Mouse (Mus musculus): Measurements from ENCODE around the gene Gm13212.
"Not testable (repeated sequence)": the region's sequence is repeated elsewhere in the genome, so short reads cannot be mapped to it uniquely, and the experiment has no call there.

Gm13212 gene

DNA sequence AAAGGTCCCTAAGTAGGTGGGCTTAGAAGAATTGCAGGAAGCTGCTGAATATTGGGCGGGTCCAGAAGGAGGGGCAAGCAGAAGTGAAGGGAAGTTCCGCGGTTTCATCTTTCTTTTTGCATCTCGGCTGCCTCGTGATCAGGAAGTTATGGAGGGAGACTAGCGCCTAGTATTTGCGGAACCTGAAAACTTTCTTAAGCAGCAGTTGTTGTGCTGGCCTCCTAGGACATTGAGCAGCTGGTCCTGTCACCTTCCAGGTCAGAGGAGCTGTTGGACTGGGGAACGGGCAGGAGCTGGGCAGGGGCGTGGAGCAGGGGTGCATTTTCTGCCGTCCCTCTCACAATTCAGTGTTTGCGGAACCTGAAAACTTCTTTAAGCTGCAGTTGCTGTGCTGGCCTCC lies at the start of gene Gm13212:
TSS of gene Gm13212 (plus strand) at position 89 of the 400 bp plus-strand sequence.
- DNase-seq (ENCODE audit: low spot score) = not testable (repeated sequence)

GRCm38 (mm10) chr4:145543861-145544260 lies 41.1 kb upstream of the Gm13212 start:
- not testable (repeated sequence) for DNase-seq (ENCODE audit: low spot score)

DNA sequence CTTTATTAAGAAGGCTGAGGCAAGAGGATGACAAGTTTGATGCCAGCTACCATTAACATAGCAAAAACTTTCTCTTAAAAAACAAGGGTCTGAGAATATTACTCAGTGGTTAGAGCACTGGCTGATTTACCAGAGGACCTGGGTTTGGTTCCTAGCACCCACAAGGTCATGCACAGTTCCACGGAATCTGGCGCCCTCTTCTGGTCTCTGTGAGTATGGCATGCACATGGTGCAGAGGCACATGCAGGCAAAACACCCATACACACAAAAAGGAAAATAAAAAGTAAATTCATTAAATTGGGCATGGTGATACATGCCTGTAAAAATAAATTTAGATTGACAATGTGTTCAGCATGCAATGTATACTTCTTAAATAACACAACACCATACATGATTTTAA lies 39.9 kb upstream of the Gm13212 start:
- DNase-seq (ENCODE audit: low spot score) = not testable (repeated sequence)

- DNase-seq (ENCODE audit: low spot score) = not testable (repeated sequence)
Observed at GRCm38 (mm10) chr4:145545734-145546349, 39.1 kb upstream of the Gm13212 start.

- not testable (repeated sequence) for DNase-seq (ENCODE audit: low spot score)
Observed at GRCm38 (mm10) chr4:145546477-145546876, 38.5 kb upstream of the Gm13212 start.

- DNase-seq (ENCODE audit: low spot score) = no peak
Observed at GRCm38 (mm10) chr4:145556680-145557079, 28.3 kb upstream of the Gm13212 start.

DNA sequence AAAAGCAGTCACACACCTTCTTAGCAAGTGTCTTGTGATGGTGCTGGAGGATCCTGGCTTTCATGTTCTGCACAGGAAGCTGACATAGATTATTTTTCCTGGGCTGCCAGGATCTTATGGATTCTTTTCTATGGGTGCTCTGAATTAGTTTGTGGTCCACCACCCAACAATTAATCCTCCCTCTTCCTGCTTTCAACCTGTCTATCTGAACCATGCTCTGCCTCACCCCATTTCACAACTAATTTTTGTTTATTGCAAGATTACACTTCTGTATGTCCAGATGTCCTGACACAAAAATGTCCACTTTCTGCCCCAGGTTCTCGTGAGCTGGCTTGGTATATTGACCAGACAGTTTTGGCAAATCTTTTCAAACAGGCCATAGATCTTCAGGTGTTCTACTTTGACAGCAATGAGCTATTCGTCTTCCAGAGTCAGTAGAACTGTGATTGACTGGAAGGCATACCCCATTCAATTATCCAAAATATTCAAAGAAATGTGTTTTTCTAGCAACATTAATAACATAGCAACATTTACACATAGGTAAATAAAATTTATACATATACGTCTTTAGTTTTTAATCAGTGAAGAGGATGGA lies 25.4 kb upstream of the Gm13212 start:
- DNase-seq (ENCODE audit: low spot score) = no peak

GRCm38 (mm10) chr4:145564111-145564821 lies 20.7 kb upstream of the Gm13212 start:
- DNase-seq (ENCODE audit: low spot score) = no peak

DNA sequence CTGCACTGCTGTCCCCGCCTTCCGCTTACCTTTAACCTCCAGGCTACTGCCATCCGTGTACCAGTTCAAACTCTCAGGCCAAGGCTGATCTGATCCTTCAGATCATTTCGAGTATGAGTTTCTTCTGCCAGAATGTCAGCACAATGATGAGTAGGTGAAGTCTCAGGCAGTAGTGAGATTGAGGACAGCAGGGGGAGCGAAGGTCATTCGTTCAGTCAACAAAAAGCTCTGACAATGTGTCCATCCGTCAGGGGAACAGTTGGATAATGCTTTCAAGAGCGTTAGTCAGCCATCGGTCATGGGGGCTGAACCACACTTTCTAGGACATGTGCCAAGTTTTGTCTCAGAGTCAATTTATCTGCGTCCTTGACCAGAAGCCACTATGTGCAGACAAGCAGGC lies 14.5 kb upstream of the Gm13212 start:
- not testable (repeated sequence) for DNase-seq (ENCODE audit: low spot score)

GRCm38 (mm10) chr4:145576623-145577022 lies 8.3 kb upstream of the Gm13212 start:
- not testable (repeated sequence) for DNase-seq (ENCODE audit: low spot score)

DNA sequence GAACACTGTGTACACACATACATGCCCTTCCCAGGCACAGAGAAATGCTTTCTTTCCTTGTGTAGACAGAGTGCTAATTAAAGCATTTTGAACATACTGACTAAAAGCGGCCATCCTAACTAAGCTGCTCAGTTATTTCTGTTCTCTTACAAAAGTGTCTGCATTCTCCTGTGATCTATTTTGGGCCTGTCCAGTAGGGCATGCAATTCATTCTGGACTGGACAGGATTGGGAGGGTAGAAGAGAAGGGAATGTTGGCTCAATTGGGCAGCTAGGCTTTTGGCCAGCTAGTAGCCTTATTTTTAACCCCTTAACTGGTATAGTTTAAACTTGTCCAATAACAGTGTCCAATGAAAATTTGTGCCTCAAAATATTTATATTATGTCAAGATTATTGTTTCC lies 4.6 kb upstream of the Gm13212 start:
- DNase-seq (ENCODE audit: low spot score) = not testable (repeated sequence)

DNA sequence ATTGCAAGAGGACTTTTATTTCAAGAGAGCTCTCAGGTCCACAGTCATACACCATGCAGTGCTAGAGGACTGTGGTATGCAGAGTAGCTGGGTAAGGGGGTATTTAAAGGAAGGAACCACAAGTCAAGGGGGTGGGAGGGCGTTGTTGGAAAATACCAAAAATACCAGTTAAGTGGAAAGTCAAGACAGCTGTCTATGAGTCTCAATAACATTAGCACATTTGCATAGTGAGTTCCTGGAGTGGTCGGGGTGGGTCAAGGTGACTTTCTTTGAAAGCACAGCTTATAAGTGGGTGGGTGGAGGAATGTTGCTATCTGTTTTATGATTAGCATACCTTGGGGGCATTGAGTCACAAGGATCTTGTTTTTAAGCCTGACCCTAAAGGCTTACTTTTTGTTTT lies 1.1 kb downstream of the Gm13212 start:
- DNase-seq (ENCODE audit: low spot score) = not testable (repeated sequence)

- not testable (repeated sequence) for DNase-seq (ENCODE audit: low spot score)
Observed at GRCm38 (mm10) chr4:145594183-145594582, 9.2 kb downstream of the Gm13212 start.

DNA sequence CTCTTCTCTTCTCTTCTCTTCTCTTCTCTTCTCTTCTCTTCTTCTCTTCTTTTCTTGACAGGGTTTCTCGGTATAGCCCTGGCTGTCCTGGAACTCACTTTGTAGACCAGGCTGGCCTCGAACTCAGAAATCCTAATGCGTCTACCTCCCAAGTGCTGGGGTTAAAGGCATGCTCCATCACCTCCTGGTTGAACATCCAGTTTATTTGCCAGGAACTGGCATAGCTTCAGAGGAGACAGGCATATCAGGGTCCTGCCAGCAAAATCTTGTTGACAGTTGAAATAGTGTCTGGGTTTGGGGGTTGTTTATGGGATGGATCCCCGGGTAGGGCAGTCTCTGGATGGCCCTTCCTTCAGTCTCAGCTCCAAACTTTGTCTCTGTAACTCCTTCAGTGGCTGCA lies 9.8 kb downstream of the Gm13212 start:
- not testable (repeated sequence) for DNase-seq (ENCODE audit: low spot score)

GRCm38 (mm10) chr4:145640416-145641185 lies 55.6 kb downstream of the Gm13212 start:
- not testable (repeated sequence) for DNase-seq (ENCODE audit: low spot score)

DNA sequence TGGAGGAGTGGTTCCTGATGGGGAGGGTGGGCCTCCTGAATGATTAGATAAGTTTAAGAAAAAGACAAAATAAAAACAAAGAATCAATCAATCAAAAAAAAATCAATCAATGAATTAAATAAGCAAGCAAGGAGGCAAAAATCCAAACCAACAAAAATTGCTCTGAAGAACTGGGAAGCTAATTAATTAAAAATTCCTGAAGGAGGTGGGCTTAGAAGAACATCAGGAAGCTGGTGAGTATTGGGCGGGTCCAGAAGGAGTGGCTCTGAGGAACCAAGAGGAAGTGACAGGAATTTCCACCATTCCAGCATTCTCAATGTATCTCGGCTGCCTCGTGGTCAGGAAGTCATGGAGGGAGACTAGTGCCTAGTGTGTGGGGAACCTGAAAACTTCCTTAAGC lies 85.4 kb downstream of the Gm13212 start, which contains the start of gene Zfp980:
TSS of gene Zfp980 (plus strand) at position 301 of the 400 bp plus-strand sequence.
- DNase-seq (ENCODE audit: low spot score) = not testable (repeated sequence)

DNA sequence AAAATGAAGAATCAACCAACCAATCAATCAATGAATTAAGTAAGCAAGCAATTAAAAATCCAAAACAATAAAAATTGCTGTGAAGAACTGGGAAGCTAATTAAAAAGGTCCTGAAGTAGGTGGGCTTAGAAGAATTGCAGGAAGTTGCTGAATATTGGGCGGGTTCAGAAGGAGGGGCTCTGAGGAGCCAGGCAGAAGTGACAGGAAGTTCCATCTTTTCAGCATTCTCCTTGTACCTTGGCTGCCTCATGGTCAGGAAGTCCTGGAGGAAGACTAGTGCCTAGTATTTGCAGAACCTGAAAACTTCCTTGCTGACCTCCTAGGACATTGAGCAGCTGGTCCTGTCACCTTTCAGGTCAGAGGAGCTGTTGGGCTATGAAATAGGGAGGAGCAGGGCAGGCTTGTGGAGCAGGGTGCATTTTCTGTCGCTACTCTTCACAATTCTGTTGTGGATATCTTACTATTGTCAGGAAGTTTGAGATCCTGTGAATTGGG lies 89.4 kb downstream of the Gm13212 start:
- DNase-seq (ENCODE audit: low spot score) = not testable (repeated sequence)

Measured in adipocyte (in vitro differentiated cells).